ENCODE assay signal across 11 mouse cellular contexts in the genomic region with DNA sequence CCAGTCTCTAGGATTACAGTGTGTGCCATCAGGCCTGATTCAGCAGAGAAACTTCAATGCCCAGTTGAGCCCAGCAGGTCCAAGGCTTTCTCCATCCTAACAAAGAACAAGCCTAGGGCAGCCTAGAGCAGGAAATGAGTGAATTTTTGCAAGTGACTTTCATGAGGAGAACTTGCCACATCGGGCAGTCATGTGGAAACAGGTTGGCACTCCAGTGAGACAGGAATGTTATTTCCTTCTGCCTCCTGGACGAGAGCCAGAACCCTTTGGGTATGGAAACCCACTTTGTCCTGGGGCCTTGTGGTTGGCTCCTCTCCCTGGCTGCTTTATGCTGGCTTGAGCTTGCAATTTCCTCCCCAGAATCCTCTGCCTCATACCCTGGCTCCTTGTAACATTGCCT. TPM values are rescaled to one million over a fixed set of nuclear protein-coding genes. Genes with fewer than 3 reads are reported as not detected.
DNase-seq lines count a peak whose midpoint lies in the region; ATAC-seq and TF ChIP-seq lines count a peak whose summit lies in the region.
"Had no signal": no experiment of that assay in that cellular context is flagged by ENCODE, and none has a peak within 500 bp of the region (broad histone marks: within the 10 kb centered on the region; RNA-seq: fewer than 3 reads in every experiment).

No protein-coding gene starts in this region.

- peak; percentile 50 for ATAC-seq in hindbrain, embryonic 16.5 days
- no peak for ATAC-seq in hindbrain, embryonic 11.5 days (ENCODE audit: low FRiP score)
- ATAC-seq in limb, embryonic 15.5 days (ENCODE audit: insufficient number of reproducible peaks, low FRiP score, low TSS enrichment, low read depth): 0 out of 2 replicates have a peak, but pooled peaks have one; percentile 58
- ATAC-seq: CD4-positive, CD25-positive, alpha-beta regulatory T cell, adult 4 months had no signal

- H3K27me3 ChIP-seq in hindbrain, embryonic 16.5 days (replicated peaks; ENCODE audit: control insufficient read depth, insufficient read depth, low read length): no peaks in the 10 kb centered on the region
- no peaks in the 10 kb centered on the region for H3K27me3 ChIP-seq in hindbrain, embryonic 11.5 days (ENCODE audit: control insufficient read depth, insufficient read depth, low read length)
- H3K27me3 ChIP-seq in limb, embryonic 15.5 days: no peaks in the 10 kb centered on the region
- H3K27me3 ChIP-seq: liver, embryonic 15.5 days had no signal

- peaks cover 7% of the 10 kb centered on the region; the same call in 1 of the 2 replicates for H3K4me1 ChIP-seq in hindbrain, embryonic 16.5 days (ENCODE audit: control insufficient read depth, insufficient read depth, low read depth, low read length)
- no peaks in the 10 kb centered on the region for H3K4me1 ChIP-seq in hindbrain, embryonic 11.5 days (replicated peaks; ENCODE audit: control insufficient read depth, insufficient read depth, low read length)
- H3K4me1 ChIP-seq in limb, embryonic 15.5 days: peaks cover 4% of the 10 kb centered on the region; the same call in 1 of the 2 replicates
- H3K4me1 ChIP-seq: liver, embryonic 15.5 days had no signal

- TF ChIP-seq CTCF in layer of hippocampus, adult 2 months (conservative IDR thresholded peaks at IDR 0.05): no peak

- H3K36me3 ChIP-seq in hindbrain, embryonic 16.5 days (ENCODE audit: control insufficient read depth, insufficient read depth, low read length): no peaks in the 10 kb centered on the region
- no peaks in the 10 kb centered on the region for H3K36me3 ChIP-seq in hindbrain, embryonic 11.5 days (ENCODE audit: control insufficient read depth, insufficient read depth, low read length)
- H3K36me3 ChIP-seq in limb, embryonic 15.5 days: no peaks in the 10 kb centered on the region
- H3K36me3 ChIP-seq: liver, embryonic 15.5 days had no signal

- no peaks in the 10 kb centered on the region for H3K9me3 ChIP-seq in hindbrain, embryonic 16.5 days (ENCODE audit: control insufficient read depth, low read length)
- H3K9me3 ChIP-seq in hindbrain, embryonic 11.5 days (ENCODE audit: control insufficient read depth, low read length): no peaks in the 10 kb centered on the region
- H3K9me3 ChIP-seq in limb, embryonic 15.5 days: no peaks in the 10 kb centered on the region
- H3K9me3 ChIP-seq: liver, embryonic 15.5 days had no signal

- 38% methylated on average over 2 of the region's 2 CpGs for WGBS in hindbrain, embryonic 16.5 days
- 75% methylated on average over 2 of the region's 2 CpGs for WGBS in hindbrain, embryonic 11.5 days
- 44% methylated on average over 2 of the region's 2 CpGs for WGBS in limb, embryonic 15.5 days

- H3K27ac ChIP-seq in hindbrain, embryonic 16.5 days (ENCODE audit: low read depth, low read length): peak overlapping the region; percentile 17; the same call in 1 of the 2 replicates
- no peak overlapping the region for H3K27ac ChIP-seq in hindbrain, embryonic 11.5 days (ENCODE audit: low read depth, low read length)
- H3K27ac ChIP-seq in limb, embryonic 15.5 days: no peak overlapping the region
- no peak overlapping the region for H3K27ac ChIP-seq in layer of hippocampus, adult 2 months
- H3K27ac ChIP-seq: liver, embryonic 15.5 days had no signal

- DNase-seq in hindbrain, embryonic 11.5 days (ENCODE audit: low spot score): no peak
- peak; percentile 86 for DNase-seq in brain, adult 2 months (ENCODE audit: low read depth, low spot score)
- peak; percentile 66 for DNase-seq in fat pad, adult 2 months (ENCODE audit: extremely low read depth, low read depth, low spot score)
- DNase-seq in layer of hippocampus, adult 2 months (ENCODE audit: low spot score in 2 of 2): no peak
- no peak for DNase-seq in c-Kit-positive CD71-positive TER-119-positive erythroid progenitor cells, embryonic 14.5 days (ENCODE audit: low spot score)
- no peak for DNase-seq in layer of hippocampus, postnatal 10 days (ENCODE audit: low spot score in 2 of 2)

- no peak overlapping the region for H3K4me3 ChIP-seq in hindbrain, embryonic 16.5 days (ENCODE audit: low read length)
- H3K4me3 ChIP-seq in hindbrain, embryonic 11.5 days (ENCODE audit: low read depth, low read length): no peak overlapping the region
- H3K4me3 ChIP-seq in limb, embryonic 15.5 days: no peak overlapping the region
- no peak overlapping the region for H3K4me3 ChIP-seq in layer of hippocampus, adult 2 months
- H3K4me3 ChIP-seq: liver, embryonic 15.5 days; myocyte had no signal

- no peak overlapping the region for H3K9ac ChIP-seq in hindbrain, embryonic 16.5 days (ENCODE audit: low read depth, low read length)
- no peak overlapping the region for H3K9ac ChIP-seq in hindbrain, embryonic 11.5 days (ENCODE audit: low read depth, low read length)
- no peak overlapping the region for H3K9ac ChIP-seq in limb, embryonic 15.5 days
- H3K9ac ChIP-seq: liver, embryonic 15.5 days had no signal

- H3K4me2 ChIP-seq in hindbrain, embryonic 16.5 days (ENCODE audit: low read length): no peak overlapping the region
- no peak overlapping the region for H3K4me2 ChIP-seq in hindbrain, embryonic 11.5 days (replicated peaks; ENCODE audit: low read depth, low read length)
- H3K4me2 ChIP-seq in limb, embryonic 15.5 days: no peak overlapping the region
- H3K4me2 ChIP-seq: liver, embryonic 15.5 days had no signal

RNA-seq across cellular contexts. Expression of gene Coa6, which starts 30.8 kb away (rescaled TPM):
- polyA plus RNA-seq in hindbrain, embryonic 16.5 days (2015; fragmentation: Nextera tagmentation; extraction: Ambion mirVana): 40.8 and 55.9 TPM in 2 replicates
- polyA plus RNA-seq in hindbrain, embryonic 11.5 days (2014; fragmentation: Nextera tagmentation; extraction: Ambion mirVana): 46.8 and 50.7 TPM in 2 replicates
- 44.0 and 47.5 TPM in 2 replicates for polyA plus RNA-seq in limb, embryonic 15.5 days (2015; fragmentation: Nextera tagmentation; extraction: Ambion mirVana)
- 10 to 100 TPM; 20.6 to 25.6 TPM for total RNA-seq in layer of hippocampus, adult 2 months (2021)
- 10 to 100 TPM; 25.6 to 28.1 TPM for total RNA-seq in layer of hippocampus, postnatal 10 days (2021)

Comparison
In these comparisons a context has a peak if more than half of its experiments do, and no peak if none do; other contexts are left out.
1. DNase-seq: peak in brain, adult 2 months (single experiment) and fat pad, adult 2 months (single experiment); none in hindbrain, embryonic 11.5 days (single experiment), layer of hippocampus, adult 2 months (0 of 2), c-Kit-positive CD71-positive TER-119-positive erythroid progenitor cells, embryonic 14.5 days (single experiment) and layer of hippocampus, postnatal 10 days (0 of 2).